Mouse (Mus musculus) urinary bladder, postnatal 10 days (tissue): ENCODE measurements around the gene Zfp385a.

ENCODE experiments used
- DNase-seq: peaks from one replicate; pipeline ENCODE4 v3.0.0; 2022; ENCODE audit warnings: low spot score

Gene Zfp385a

DNA sequence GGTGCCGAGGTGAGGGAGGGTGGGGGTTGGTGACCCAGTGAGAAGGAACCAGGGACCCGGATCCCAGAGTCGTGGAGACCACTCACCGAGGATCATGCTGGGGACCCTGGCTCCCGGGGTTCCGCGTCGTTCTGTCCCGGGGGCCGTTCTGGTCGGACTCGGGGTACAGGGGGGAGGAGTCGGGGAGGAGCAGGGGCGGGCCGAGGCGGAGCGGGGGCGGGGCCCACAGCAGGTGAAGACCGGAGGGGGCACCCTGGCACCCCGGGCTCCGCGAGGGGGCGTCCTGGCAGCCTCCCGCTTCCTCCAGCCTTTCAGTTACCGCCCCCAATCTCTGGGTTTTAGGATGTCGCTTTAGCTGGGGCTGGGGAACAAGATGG, at the start of gene Zfp385a:
TSS of gene Zfp385a (minus strand) at position 133 of the 377 bp plus-strand sequence.
- no peak for DNase-seq

DNA sequence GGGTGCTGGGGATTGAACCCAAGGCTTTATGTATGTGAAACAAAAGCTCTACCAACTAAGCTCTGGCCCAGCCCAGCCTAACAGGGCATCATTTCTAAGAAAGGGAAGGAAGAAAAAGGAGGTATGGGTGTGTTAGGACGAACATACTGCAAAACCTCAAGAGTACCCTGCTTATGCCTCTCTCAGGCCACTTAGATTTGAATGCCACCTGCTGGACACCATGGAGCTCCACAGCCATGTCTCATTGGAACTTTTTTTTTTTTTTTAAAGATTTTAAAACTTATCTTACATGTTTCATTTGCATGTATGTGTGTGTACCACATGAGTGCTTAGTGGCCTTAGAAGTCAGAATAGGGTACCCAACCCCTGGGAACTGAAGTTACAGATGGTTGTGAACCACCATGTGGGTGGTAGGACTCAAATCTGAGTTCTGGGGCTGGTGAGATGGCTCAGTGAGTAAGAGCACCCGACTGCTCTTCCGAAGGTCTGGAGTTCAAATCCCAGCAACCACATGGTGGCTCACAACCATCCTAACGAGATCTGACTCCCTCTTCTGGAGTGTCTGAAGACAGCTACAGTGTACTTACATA, 48.8 kb upstream of the Zfp385a start:
- no peak for DNase-seq

GRCm38 (mm10) chr15:103383771-103384488, 44.0 kb upstream of the Zfp385a start:
- no peak for DNase-seq

DNA sequence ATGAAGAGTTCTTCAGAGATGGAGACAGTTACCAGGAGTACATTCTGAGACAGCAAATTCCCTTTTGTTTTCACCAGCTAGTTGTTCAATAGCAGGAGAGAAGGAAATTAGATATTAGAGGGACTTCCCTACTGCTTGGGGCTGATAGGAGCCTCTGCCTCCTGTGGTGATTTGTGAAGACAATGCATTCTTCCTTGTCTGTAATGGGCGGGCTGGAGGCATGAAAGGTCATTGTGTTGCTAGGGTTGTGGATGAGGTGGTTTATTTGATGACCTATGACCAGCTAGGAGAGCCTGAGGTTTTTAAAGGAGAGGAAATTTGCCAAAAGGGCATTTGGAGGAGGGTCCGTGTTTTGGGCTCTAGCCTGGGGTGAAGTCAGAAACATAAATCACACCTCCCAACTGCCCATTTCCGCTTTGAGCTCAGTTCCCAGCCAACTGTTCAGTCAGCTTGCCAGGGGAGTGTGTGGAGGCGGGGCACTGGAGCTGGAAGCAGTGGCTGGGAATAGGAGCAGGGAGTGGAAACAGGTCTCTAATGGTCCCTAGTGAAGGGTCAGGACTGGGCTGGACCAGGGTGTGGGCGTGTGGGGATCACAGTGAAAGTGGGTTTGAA, 43.0 kb upstream of the Zfp385a start:
- no peak for DNase-seq

DNA sequence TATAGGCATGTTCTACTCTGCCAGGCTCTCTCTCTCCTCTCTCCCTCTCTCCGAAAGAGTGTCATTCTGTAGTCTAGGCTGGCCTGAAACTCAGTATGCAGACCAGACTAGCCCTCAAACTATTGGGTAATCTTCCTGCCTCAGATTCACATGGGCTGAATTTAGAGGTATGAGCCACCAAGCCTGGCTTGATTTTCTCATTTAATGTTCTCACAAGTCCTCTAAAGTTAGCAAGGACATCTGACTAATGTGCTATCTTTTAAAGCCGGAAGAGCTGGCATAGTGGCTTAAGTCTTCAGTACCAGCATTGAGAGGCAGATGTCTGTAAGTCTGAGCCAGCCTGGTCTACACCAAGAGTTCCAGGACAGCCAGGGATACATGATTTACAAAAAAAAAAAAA, 42.2 kb upstream of the Zfp385a start:
- DNase-seq: no peak

DNA sequence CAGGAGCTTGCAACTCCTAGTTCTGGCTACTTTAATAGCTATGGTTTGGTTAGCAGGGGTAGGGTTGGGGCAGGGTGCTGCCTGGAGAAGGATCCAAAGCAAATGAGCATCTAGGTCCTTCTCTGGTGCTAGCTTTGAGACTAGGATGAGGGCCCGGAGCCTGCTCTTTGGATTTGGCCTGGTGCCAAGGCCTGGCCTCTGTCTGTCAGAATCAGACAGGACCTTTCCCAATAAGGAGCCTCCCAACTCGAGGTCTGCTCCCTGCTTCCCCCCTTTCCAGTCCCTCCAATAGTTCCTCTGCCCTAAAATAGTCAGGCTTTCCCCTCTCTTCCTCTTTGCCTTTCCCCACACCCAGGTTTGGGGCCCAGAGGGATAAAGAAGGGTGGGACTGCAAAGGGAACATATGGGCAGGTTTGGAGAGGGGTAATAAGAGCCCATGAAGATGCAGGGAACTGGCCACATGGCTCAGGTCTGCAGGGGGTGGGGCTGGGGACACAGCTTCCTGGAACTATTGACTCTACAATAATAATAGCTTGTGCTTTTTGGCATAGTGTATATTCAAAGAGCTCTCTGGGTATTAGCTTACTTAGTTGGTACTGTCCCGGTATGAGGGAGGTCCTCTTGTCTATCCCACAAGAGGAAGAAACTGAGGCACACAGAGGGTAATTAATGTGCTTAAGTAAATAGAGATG, 38.9 kb upstream of the Zfp385a start:
- DNase-seq: no peak

DNA sequence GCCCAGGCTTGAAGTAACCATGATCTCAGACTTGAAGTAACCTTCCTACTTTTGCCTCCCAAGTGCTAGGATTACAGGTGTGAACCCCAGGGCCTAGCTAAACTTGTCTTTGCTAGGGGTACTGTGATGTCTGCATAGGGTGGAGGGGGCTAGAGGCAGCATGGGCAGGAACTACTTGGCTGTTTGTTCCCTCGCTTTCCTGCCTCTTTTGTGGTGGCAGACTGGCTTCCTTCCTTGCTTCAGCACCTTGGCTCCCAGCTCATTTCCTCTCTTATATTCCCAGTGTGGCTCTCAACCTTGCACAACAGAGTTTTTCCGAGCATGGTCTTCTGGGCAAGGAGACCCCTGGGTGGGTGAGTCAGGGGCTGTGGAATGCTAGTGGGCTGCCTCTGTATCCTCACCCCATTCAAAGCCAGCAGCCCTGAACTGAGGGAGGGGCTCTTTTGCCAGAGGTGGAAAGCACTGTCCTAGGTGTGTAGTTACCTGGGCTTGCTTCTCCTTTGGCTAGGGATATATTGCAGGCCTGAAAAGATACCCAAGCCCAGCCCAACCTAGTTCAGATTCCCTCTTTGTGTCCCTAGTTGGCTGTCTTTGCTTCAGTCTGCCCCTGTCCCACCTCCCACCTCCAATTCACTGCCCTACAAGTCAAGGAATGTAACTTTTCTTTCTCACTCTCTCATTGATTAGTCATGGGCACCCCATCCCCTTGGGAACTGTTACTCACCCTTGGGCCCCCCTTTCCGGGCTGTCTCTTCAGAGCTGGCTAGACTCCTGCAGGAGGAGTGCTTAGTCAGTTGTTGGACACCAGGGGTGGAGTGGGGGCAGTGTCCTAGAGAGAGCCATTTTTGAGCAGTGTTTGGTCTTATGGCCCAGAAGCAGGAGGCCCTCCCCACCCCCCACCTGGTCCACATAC, 38.1 kb upstream of the Zfp385a start:
- no peak for DNase-seq

GRCm38 (mm10) chr15:103376837-103377269, 37.0 kb upstream of the Zfp385a start:
- DNase-seq: no peak

DNA sequence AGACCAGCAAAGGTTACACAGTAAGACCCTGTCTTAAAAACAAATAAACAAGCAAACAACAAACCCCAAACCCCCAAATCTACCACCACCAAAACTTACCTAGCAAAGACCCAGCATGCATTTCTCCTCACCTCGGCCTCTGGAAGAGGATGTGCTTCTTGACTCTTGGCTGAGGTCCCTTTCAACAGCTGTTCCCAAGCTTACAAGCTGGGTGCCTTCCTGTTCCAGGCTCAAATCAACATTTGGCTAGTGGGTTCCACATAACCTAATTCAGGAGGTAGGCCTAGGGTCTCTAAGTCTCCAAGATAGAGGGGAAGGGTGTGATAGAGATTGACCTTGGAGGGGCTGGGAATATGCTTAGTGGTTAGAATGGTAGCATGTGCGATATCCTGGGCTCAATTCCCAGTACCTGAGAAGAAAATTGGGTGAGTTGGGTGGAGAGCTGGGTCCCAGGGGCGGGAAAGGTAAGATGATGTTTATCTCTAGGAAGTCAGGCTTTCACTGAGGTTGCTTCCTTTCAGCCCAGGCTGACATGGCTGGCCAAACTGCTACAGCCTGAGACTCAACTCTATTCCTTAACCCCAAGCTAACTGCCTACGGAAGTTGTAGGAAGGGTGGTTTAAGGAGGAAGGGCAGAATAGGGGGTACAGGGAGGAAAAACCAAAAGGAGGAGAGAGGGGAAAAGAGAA, 35.4 kb upstream of the Zfp385a start:
- DNase-seq: no peak

DNA sequence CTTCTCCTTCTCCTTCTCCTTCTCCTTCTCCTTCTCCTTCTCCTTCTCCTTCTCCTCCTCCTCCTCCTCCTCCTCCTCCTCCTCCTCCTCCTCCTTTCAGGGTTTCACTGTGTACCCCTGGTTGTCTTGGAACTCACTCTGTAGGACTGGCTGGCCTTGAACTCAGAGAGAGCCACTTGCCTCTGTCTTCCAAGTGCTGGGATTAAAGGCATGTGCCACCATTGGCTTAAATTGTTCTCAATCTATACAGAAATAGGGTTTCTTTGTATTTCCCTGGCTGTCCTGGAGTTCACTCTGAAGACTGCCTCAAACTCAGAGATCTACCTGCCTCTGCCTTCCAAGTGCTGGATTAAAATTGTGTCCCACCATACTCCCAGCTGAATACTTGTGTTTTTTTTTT, 32.6 kb upstream of the Zfp385a start:
- no peak for DNase-seq

DNA sequence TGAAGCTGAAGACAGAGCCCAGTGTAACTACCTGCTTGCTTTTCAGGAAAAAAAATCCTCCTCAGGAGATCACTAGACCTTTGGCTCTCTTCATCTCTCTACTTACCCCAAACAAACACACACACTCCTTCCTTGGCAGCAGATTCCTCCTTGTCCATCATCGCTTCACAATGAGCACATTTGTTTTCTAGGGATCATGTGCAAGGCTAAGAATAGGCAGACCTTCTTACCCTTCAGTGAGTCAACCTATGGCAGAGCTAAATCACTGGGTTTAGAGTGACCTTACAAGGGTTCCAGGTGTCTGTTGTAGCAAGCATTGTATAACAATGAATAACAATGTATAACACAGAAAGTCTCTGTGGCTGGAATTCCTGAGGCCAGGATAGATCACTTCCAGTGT, 31.8 kb upstream of the Zfp385a start:
- DNase-seq: no peak

DNA sequence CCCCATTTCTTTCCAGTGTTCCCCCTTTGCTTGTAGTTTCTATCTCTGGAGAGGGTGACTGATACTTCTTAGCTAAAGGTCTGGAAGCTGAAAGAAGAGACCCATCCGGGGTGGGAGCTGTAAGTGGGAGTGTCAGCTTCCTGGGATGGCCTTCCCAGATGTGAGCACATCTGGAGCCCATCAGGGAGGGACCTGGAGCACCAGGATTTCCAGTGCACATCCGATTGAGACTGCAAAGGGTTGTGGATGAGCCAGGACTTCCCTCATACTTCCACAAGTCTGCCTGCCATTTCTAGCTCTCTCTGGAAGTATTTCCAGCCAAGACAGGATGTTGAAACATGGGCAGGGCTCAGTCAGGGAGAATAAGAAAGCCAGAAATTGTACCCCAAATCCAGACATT, 31.3 kb upstream of the Zfp385a start:
- no peak for DNase-seq

DNA sequence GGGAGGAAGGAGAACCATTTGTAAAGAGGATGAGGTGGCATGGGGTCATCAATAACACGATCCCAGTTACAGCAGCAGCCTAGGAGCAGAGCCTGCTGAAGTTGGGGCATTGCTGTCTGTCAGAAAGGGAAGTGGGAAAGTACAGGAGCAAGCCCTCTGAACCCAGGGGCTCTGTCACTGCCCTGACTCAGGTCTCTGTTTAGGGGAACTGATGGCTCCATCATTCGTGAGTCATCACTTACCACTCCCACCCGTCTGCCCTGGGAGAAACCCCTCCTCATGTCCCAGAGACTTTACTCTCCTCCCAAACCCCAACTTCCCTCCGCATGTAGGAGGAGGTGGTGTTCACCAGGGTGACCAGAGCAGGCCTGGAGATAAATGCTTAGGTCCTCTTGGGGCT, 30.6 kb upstream of the Zfp385a start:
- no peak for DNase-seq

DNA sequence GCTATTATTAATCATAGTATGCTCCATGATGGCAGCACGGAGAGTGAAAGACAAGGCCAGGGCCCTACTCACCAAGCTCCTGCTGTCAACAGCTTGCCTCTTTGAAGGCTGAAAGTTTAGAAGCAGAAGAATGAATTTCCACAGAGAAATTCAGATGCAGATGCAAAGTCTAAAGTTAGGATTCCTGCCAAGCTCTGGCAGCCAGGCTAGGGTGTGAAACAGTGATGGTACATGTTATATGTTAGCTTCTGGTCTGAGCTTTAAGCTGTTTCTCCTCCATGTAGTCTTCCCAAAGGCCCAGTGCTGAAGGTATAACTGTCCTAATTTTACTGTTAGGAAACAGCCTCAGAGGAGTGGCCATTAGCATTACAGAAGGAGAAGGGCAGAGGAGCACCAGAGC, 29.2 kb upstream of the Zfp385a start:
- no peak for DNase-seq

DNA sequence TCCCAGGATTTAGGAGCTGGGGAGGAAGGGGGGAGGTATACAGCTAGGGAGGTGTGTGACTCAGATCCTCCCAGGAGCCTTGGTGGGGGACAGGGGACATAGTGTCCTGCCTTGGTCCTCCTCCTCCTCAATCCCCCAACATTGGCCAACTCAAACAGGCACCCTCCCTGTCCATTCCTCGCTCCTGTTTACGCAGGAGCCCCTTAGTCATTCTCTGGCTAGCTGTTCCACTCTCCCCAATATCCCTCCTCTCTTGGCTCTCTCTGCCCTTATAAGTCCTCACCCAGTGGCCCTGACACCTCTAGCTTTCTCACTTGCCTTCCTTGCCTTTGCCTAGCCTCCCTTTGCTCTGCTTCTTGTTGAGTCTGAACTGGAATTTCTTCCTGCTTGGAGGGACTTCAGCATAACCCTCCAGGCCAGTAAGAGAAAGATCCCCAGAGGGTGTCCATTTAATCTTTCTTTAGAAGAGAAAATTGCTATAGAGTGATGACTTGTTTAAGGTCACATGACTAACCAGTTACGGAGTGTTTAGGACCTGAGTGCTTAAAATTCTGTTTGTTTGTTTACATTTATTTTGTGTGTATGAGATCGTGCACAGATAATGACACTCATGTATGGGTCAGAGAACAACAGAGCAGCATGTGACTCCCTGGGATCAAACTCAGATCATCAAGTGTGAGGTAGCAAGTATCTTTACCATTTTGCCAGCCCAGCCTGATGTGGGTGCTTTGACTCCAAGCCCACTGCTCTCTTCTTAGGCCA, 28.5 kb upstream of the Zfp385a start:
- DNase-seq: no peak

DNA sequence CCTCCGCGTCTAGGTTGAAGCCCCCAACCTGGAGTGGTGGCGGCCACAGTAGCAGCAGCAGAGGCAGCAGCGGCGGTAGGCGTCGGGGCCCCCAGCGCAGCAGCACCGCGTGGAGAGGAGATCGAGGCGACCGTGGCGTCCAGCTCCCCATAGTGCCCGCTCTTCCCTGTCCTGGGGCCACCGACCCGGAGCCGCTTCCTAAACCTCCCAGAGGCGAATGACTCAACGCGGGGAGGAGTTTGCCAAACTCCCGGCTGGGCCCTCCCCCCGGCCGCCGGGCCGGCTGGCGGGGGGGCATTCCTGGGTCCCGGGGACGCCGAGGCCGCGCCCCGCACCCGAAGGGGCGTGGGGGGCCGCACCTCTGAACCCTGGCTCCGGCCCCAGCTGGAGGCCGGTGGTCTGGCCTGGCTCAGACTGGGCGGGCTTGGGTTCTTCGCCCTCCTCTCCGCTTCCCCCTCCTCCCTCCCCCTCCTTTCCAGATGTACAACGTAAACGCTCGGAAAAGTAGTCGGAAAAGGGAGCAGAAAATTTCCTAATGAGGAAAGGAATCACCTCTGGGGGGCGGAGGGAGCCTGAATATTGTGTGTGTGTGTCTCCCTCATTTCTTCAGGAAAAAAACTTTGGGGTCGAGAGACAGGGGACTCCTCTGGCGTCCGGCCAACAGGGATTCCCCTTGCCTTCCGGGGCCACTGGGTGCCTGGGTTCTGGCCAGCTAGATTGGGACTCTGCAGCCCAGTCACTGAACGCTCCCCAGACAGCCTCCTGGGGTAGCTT, 26.7 kb upstream of the Zfp385a start, which contains the start of gene Itga5:
TSS of gene Itga5 (minus strand) at position 388 of the 774 bp plus-strand sequence.
- DNase-seq: no peak

- no peak for DNase-seq
Measured at GRCm38 (mm10) chr15:103365471-103366375, 25.8 kb upstream of the Zfp385a start.

DNA sequence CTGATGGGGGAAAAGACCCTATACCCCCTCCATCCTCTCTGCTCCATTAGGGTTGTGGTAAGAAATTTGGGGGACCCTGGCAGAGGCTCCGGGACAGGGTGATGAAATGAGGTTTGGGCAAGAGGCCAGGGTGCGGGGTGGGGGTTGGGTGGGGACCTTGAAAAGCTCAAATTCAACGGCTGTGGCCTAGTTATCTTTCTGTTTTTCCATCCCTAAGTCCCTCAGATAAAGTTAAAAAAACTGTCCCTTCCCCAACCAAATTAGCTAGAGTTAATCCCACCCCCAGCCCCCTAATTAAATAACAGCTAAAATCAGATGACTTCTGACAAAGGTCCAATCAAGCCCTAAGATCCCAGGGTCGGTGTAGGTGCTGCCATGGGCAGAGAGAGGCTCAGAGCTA, 24.9 kb upstream of the Zfp385a start:
- DNase-seq: no peak

DNA sequence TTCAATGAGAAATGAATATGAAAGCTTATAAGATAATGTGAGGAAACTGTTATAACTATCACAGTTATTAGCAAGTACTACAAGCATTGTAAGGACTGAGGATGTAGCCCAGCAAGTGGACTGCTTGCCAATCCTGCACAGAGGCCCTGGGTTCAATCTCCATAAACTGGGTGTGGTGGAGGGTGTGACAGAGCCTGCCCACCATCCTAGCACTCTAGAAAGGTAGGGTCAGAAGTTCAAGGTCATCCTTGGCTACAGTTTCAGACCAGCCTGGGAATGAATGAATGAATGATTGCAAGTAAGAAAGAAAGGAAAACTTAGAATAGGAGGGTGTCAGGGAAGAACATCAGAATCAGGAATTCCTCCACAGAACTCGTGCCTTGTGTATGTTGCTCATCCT, 23.9 kb upstream of the Zfp385a start:
- no peak for DNase-seq
